Mouse (Mus musculus): ENCODE results near the gene Brwd3. TPM values are rescaled to one million over a fixed set of nuclear protein-coding genes. Genes with fewer than 3 reads are reported as not detected.

The Brwd3 gene
- polyA plus RNA-seq (2016; fragmentation: Nextera tagmentation; extraction: Ambion mirVana): 2.9 TPM in 2 replicates

DNA sequence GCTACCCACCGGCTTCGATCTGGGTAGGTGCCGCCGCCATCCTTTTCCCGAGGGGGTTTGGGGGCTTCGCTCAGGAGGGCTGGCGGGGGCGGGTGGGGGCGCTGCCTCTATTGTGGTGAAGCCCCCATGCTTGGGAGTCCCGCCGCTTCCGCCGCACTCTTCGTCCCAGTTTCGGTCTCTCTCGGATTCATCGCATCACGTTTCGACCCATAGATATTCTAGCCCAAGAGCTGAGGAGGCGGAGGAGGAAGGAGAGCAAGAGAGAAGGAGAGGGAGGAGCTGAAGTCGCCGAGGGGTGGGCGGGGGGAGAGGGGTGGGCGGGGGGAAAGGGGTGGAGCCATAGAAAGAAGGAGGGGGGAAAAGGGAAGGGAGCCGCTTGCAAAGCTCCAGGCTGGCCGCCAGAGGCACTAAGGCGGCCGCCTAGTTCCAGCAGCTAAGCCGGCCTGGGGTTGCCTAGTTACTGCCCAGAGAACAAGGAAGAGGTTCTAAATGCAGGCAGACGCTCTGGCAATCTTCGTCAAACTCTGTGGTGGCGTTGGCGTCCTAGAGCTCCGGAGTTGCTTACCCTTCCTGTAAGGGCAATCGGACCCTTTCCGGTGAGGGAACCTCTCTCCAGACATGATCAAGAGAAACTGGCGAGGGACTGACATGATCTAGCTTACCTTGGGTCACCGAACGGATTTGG lies at the start of gene Brwd3:
TSS of gene Brwd3 (minus strand) at position 283 of the 685 bp plus-strand sequence.
- H3K4me1 ChIP-seq (replicated peaks): no peaks in the 10 kb centered on the region
- no peaks in the 10 kb centered on the region for H3K9me3 ChIP-seq
- WGBS: 17% methylated on average over 35 of the region's 39 CpGs
- peak within 1 kb of the TSS; percentile 62 for H3K4me3 ChIP-seq
- peak within 1 kb of the TSS; percentile 90 for H3K27ac ChIP-seq
- peak; percentile 85 for DNase-seq (ENCODE audit: low spot score)
- no peaks in the 10 kb centered on the region for H3K27me3 ChIP-seq (ENCODE audit: insufficient read depth, poor library complexity, severe bottlenecking)
- no peaks in the 10 kb centered on the region for H3K36me3 ChIP-seq

- Histone ChIP-seq H3K9me3 (no peaks in the 10 kb centered on the region), H3K4me3 (no peak overlapping the region), H3K36me3 (no peaks in the 10 kb centered on the region), H3K4me1 (replicated peaks) (no peaks in the 10 kb centered on the region), H3K27me3 (ENCODE audit: insufficient read depth, poor library complexity, severe bottlenecking) (no peaks in the 10 kb centered on the region), H3K27ac (no peak overlapping the region)
- DNase-seq (ENCODE audit: low spot score): no peak
- 90% methylated on average over 4 of the region's 4 CpGs for WGBS
Observed at GRCm38 (mm10) chrX:108862632-108863031, 28.5 kb upstream of the Brwd3 start.

- Histone ChIP-seq H3K9me3 (no peaks in the 10 kb centered on the region), H3K4me1 (replicated peaks) (no peaks in the 10 kb centered on the region), H3K27me3 (ENCODE audit: insufficient read depth, poor library complexity, severe bottlenecking) (no peaks in the 10 kb centered on the region), H3K4me3 (no peak overlapping the region), H3K36me3 (no peaks in the 10 kb centered on the region), H3K27ac (no peak overlapping the region)
- WGBS: 90% methylated on average over 2 of the region's 2 CpGs
- DNase-seq (ENCODE audit: low spot score): no peak
Observed at GRCm38 (mm10) chrX:108842705-108843104, 8.5 kb upstream of the Brwd3 start.

DNA sequence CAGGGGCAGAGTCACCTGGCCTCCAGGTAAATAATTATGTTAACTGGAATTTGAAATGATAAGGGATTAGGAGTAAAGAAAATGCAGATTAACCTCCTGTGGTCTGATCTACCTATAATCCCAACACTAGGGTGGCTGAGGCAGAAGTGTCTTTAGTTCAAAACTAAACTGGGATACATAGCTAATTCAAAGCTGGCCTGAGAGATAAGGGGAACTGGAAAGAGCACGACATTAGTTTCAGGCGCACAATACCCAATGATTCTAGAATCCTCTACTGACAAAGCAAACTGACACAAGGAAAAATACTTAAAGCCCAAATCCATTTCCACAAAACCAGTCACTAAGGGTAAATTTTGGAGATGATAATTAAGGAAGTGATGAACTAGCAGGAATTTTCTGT lies 2.2 kb upstream of the Brwd3 start:
- H3K36me3 ChIP-seq: no peaks in the 10 kb centered on the region
- H3K4me3 ChIP-seq: no peak overlapping the region
- H3K27ac ChIP-seq: no peak overlapping the region
- H3K9me3 ChIP-seq: no peaks in the 10 kb centered on the region
- no peaks in the 10 kb centered on the region for H3K4me1 ChIP-seq (replicated peaks)
- H3K27me3 ChIP-seq (ENCODE audit: insufficient read depth, poor library complexity, severe bottlenecking): no peaks in the 10 kb centered on the region
- 89% methylated on average over 2 of the region's 2 CpGs for WGBS
- no peak for DNase-seq (ENCODE audit: low spot score)

GRCm38 (mm10) chrX:108835233-108835632 lies 1.1 kb upstream of the Brwd3 start:
- Histone ChIP-seq H3K4me1 (replicated peaks) (no peaks in the 10 kb centered on the region), H3K27me3 (ENCODE audit: insufficient read depth, poor library complexity, severe bottlenecking) (no peaks in the 10 kb centered on the region), H3K9me3 (no peaks in the 10 kb centered on the region), H3K4me3 (peak overlapping the region; percentile 62), H3K36me3 (no peaks in the 10 kb centered on the region), H3K27ac (no peak overlapping the region)
- 72% methylated on average over 5 of the region's 5 CpGs for WGBS
- no peak for DNase-seq (ENCODE audit: low spot score)

- H3K4me1 ChIP-seq (replicated peaks): no peaks in the 10 kb centered on the region
- peak overlapping the region; percentile 62 for H3K4me3 ChIP-seq
- peak overlapping the region; percentile 90 for H3K27ac ChIP-seq
- H3K27me3 ChIP-seq (ENCODE audit: insufficient read depth, poor library complexity, severe bottlenecking): no peaks in the 10 kb centered on the region
- WGBS: 19% methylated on average over 21 of the region's 21 CpGs
- peak; percentile 18 for DNase-seq (ENCODE audit: low spot score)
- no peaks in the 10 kb centered on the region for H3K36me3 ChIP-seq
- no peaks in the 10 kb centered on the region for H3K9me3 ChIP-seq
Observed at GRCm38 (mm10) chrX:108833381-108834020, 671 bp downstream of the Brwd3 start.

DNA sequence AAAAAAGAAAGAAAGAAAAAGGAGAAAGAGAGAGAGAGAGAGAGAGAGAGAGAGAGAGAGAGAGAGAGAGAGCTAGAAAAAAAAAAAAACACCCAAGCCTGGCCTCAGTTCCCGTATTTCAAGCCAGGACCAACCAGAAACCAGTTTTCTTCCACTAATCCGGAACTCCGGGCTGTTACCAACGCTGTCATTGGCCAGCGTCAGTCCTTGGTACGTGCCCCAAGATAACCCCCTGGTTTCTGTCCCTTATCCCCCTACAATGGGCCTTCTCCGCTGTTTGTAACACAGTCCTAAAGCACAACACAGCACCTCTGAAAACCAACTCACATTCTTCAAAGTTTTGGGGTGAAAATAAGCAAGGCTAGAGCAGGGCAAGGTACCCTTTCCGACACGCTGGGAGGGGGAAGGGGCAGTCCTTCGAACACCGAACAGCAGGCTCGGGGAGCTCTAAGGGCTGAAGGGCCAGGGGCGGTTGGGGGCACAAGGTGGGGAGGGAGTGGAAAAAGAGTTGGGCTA lies 1.4 kb downstream of the Brwd3 start:
- peak; percentile 74 for DNase-seq (ENCODE audit: low spot score)
- H3K4me1 ChIP-seq (replicated peaks): no peaks in the 10 kb centered on the region
- H3K27ac ChIP-seq: peak overlapping the region; percentile 90
- peak overlapping the region; percentile 62 for H3K4me3 ChIP-seq
- H3K27me3 ChIP-seq (ENCODE audit: insufficient read depth, poor library complexity, severe bottlenecking): no peaks in the 10 kb centered on the region
- WGBS: 19% methylated on average over 13 of the region's 13 CpGs
- H3K9me3 ChIP-seq: no peaks in the 10 kb centered on the region
- H3K36me3 ChIP-seq: no peaks in the 10 kb centered on the region

GRCm38 (mm10) chrX:108831231-108831630 lies 2.9 kb downstream of the Brwd3 start:
- Histone ChIP-seq H3K9me3 (no peaks in the 10 kb centered on the region), H3K4me3 (no peak overlapping the region), H3K4me1 (replicated peaks) (no peaks in the 10 kb centered on the region), H3K27ac (no peak overlapping the region), H3K36me3 (no peaks in the 10 kb centered on the region; the same call in 1 of the 2 replicates), H3K27me3 (ENCODE audit: insufficient read depth, poor library complexity, severe bottlenecking) (no peaks in the 10 kb centered on the region)
- no peak for DNase-seq (ENCODE audit: low spot score)

GRCm38 (mm10) chrX:108828111-108828510 lies 6.1 kb downstream of the Brwd3 start:
- no peak for DNase-seq (ENCODE audit: low spot score)
- Histone ChIP-seq H3K4me1 (replicated peaks) (no peaks in the 10 kb centered on the region), H3K27me3 (ENCODE audit: insufficient read depth, poor library complexity, severe bottlenecking) (no peaks in the 10 kb centered on the region), H3K36me3 (peaks cover 7% of the 10 kb centered on the region; the same call in 1 of the 2 replicates), H3K27ac (no peak overlapping the region), H3K4me3 (no peak overlapping the region), H3K9me3 (no peaks in the 10 kb centered on the region)
- 69% methylated on average over 2 of the region's 2 CpGs for WGBS

GRCm38 (mm10) chrX:108797268-108797667 lies 36.9 kb downstream of the Brwd3 start:
- WGBS: 77% methylated on average over 3 of the region's 3 CpGs
- Histone ChIP-seq H3K36me3 (no peaks in the 10 kb centered on the region), H3K9me3 (no peaks in the 10 kb centered on the region), H3K27ac (no peak overlapping the region), H3K4me3 (no peak overlapping the region), H3K4me1 (replicated peaks) (no peaks in the 10 kb centered on the region), H3K27me3 (ENCODE audit: insufficient read depth, poor library complexity, severe bottlenecking) (no peaks in the 10 kb centered on the region)
- DNase-seq (ENCODE audit: low spot score): no peak

- H3K4me3 ChIP-seq: no peak overlapping the region
- DNase-seq (ENCODE audit: low spot score): no peak
- no peaks in the 10 kb centered on the region for H3K4me1 ChIP-seq (replicated peaks)
- no peaks in the 10 kb centered on the region for H3K36me3 ChIP-seq
- 88% methylated on average over 4 of the region's 4 CpGs for WGBS
- H3K27me3 ChIP-seq (ENCODE audit: insufficient read depth, poor library complexity, severe bottlenecking): no peaks in the 10 kb centered on the region
- no peaks in the 10 kb centered on the region for H3K9me3 ChIP-seq
- H3K27ac ChIP-seq: no peak overlapping the region
Observed at GRCm38 (mm10) chrX:108783724-108784123, 50.4 kb downstream of the Brwd3 start.

DNA sequence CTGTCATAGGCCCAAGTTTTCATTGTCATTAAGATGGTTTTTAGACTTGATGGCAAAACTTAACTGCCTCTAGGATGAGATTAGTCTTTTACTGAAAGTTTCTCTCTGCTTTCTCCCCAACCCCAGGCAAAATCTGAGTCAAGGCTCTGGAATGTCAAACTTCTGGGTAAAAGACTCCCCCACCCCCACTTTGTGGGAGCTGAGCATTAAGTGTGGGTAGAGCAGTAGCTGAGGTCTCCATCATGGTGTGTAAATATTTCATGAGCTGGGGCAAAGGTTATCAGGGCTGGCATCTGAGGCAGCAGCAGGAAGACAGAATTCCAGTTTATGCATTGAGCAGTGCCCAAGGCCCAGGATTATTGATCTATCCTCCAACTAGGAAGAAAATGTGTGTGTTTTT lies 102.4 kb downstream of the Brwd3 start:
- Histone ChIP-seq H3K4me3 (no peak overlapping the region), H3K9me3 (no peaks in the 10 kb centered on the region), H3K27ac (no peak overlapping the region), H3K27me3 (ENCODE audit: insufficient read depth, poor library complexity, severe bottlenecking) (no peaks in the 10 kb centered on the region), H3K4me1 (replicated peaks) (no peaks in the 10 kb centered on the region), H3K36me3 (no peaks in the 10 kb centered on the region)
- DNase-seq (ENCODE audit: low spot score): peak; percentile 3

DNA sequence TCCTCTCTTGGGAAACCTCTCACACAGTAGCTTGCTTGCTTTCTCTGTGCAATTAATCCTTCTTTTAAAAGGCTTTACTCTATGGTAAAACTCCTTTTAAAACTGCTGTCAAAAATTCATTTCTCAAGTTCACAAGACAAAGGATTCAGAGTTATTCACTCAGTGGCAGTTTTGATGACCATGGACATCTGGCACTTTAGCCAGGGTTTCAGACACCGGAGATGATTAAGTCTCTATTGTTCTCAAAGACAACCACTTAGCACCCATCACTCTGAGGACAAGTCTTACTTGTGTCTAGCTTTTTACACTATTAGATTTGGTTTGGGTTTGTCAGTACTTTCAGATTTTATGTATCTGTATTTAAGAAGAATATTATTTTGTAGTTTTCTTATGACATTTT lies 104.6 kb downstream of the Brwd3 start:
- Histone ChIP-seq H3K4me3 (no peak overlapping the region), H3K36me3 (no peaks in the 10 kb centered on the region), H3K27me3 (ENCODE audit: insufficient read depth, poor library complexity, severe bottlenecking) (no peaks in the 10 kb centered on the region), H3K4me1 (replicated peaks) (no peaks in the 10 kb centered on the region), H3K9me3 (no peaks in the 10 kb centered on the region), H3K27ac (no peak overlapping the region)
- no peak for DNase-seq (ENCODE audit: low spot score)
- 63% methylated on average over 1 of the region's 1 CpGs for WGBS

Data from hindbrain, embryonic 10.5 days (tissue).